In the genomic region with DNA sequence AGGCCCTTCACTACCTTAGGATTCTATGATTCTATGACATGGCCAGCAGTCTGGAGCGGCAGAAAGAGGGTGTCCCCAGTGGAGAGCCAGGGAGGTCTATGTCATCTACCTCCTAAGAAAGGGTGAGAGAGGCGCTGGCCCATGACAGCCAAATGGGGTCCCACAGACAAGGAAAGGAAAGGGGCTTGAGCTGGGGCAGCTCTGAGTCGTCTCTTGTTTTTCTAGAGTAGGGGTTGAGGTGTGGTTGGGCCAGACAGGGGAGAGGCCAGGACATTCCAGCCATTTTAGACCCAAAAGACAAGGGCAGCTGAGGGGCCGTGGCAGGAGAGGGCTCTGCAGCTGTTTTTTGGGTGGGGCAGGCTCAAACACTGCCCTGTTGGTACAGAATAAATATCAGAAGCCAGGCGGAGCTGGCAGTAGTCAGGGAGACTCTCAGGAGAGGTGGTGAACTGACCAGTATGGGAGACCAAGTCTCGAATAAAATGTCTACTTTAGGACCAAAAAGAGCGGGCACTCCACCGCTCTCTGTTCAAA, we compare ENCODE assay signal across 24 mouse cellular contexts. TPM values are rescaled to one million over a fixed set of nuclear protein-coding genes. Genes with fewer than 3 reads are reported as not detected.
DNase-seq lines count a peak whose midpoint lies in the region; ATAC-seq lines count a peak whose summit lies in the region.
"Had no signal": no experiment of that assay in that cellular context is flagged by ENCODE, and none has a peak within 500 bp of the region (broad histone marks: within the 10 kb centered on the region; RNA-seq: fewer than 3 reads in every experiment).

Gene 1700013G24Rik, plus strand, starts transcription at position 51 of the 534 bp plus-strand sequence.

- H3K4me1 ChIP-seq in heart, embryonic 10.5 days: peaks cover 56% of the 10 kb centered on the region
- 0 out of 2 replicates have a peak, but pooled peaks cover 4% of the 10 kb centered on the region for H3K4me1 ChIP-seq in midbrain, embryonic 10.5 days
- H3K4me1 ChIP-seq in midbrain, embryonic 15.5 days: peaks cover 6% of the 10 kb centered on the region
- H3K4me1 ChIP-seq in limb, embryonic 15.5 days: peaks cover 14% of the 10 kb centered on the region
- H3K4me1 ChIP-seq in hindbrain, embryonic 14.5 days (replicated peaks; ENCODE audit: control insufficient read depth, insufficient read depth, low read length): peaks cover 6% of the 10 kb centered on the region; the same call in 1 of the 2 replicates

- H3K9me3 ChIP-seq in heart, embryonic 10.5 days: no peaks in the 10 kb centered on the region
- H3K9me3 ChIP-seq in midbrain, embryonic 10.5 days (replicated peaks): no peaks in the 10 kb centered on the region
- no peaks in the 10 kb centered on the region for H3K9me3 ChIP-seq in midbrain, embryonic 15.5 days
- H3K9me3 ChIP-seq in limb, embryonic 15.5 days: no peaks in the 10 kb centered on the region
- H3K9me3 ChIP-seq in hindbrain, embryonic 14.5 days (ENCODE audit: control insufficient read depth, low read length): no peaks in the 10 kb centered on the region
- H3K9me3 ChIP-seq: embryonic facial prominence, embryonic 13.5 days; forebrain, embryonic 15.5 days had no signal

- H3K4me2 ChIP-seq in midbrain, embryonic 15.5 days: no peak within 1 kb of the TSS
- no peak within 1 kb of the TSS for H3K4me2 ChIP-seq in limb, embryonic 15.5 days
- H3K4me2 ChIP-seq in hindbrain, embryonic 14.5 days (replicated peaks): no peak within 1 kb of the TSS
- H3K4me2 ChIP-seq: embryonic facial prominence, embryonic 13.5 days; forebrain, embryonic 15.5 days; heart, embryonic 11.5 days had no signal

- peak within 1 kb of the TSS; percentile 42; the same call in 1 of the 2 replicates for H3K27ac ChIP-seq in heart, embryonic 10.5 days
- H3K27ac ChIP-seq in midbrain, embryonic 10.5 days (replicated peaks): 0 out of 2 replicates have a peak within 1 kb of the TSS, but pooled peaks have one; percentile 10
- H3K27ac ChIP-seq in midbrain, embryonic 15.5 days: no peak within 1 kb of the TSS
- H3K27ac ChIP-seq in limb, embryonic 15.5 days: peak within 1 kb of the TSS; percentile 51; the same call in 1 of the 2 replicates
- H3K27ac ChIP-seq in hindbrain, embryonic 14.5 days: no peak within 1 kb of the TSS
- H3K27ac ChIP-seq: embryonic facial prominence, embryonic 13.5 days; forebrain, embryonic 15.5 days; hindbrain, postnatal 0 days had no signal

- no peaks in the 10 kb centered on the region for H3K36me3 ChIP-seq in heart, embryonic 10.5 days
- H3K36me3 ChIP-seq in midbrain, embryonic 10.5 days: no peaks in the 10 kb centered on the region
- H3K36me3 ChIP-seq in midbrain, embryonic 15.5 days (replicated peaks): no peaks in the 10 kb centered on the region
- H3K36me3 ChIP-seq in limb, embryonic 15.5 days: no peaks in the 10 kb centered on the region
- H3K36me3 ChIP-seq in hindbrain, embryonic 14.5 days (replicated peaks; ENCODE audit: control insufficient read depth, insufficient read depth): no peaks in the 10 kb centered on the region
- H3K36me3 ChIP-seq: embryonic facial prominence, embryonic 13.5 days; forebrain, embryonic 15.5 days had no signal

- ATAC-seq in midbrain, embryonic 15.5 days (replicated peaks): no peak
- no peak for ATAC-seq in limb, embryonic 15.5 days (ENCODE audit: insufficient number of reproducible peaks, low FRiP score, low TSS enrichment, low read depth)
- ATAC-seq in hindbrain, embryonic 14.5 days (ENCODE audit: low FRiP score): no peak
- ATAC-seq: activated CD4-positive, CD25-positive, alpha-beta regulatory T cell, adult 4 months; forebrain, embryonic 15.5 days; hindbrain, postnatal 0 days; Patski had no signal

- H3K4me3 ChIP-seq in heart, embryonic 10.5 days: no peak within 1 kb of the TSS
- no peak within 1 kb of the TSS for H3K4me3 ChIP-seq in midbrain, embryonic 10.5 days
- no peak within 1 kb of the TSS for H3K4me3 ChIP-seq in midbrain, embryonic 15.5 days
- H3K4me3 ChIP-seq in limb, embryonic 15.5 days: no peak within 1 kb of the TSS
- H3K4me3 ChIP-seq in hindbrain, embryonic 14.5 days (replicated peaks; ENCODE audit: low read length): no peak within 1 kb of the TSS
- H3K4me3 ChIP-seq: embryonic facial prominence, embryonic 13.5 days; forebrain, embryonic 15.5 days had no signal

- DNase-seq in heart, embryonic 10.5 days (ENCODE audit: low spot score): no peak
- no peak for DNase-seq in heart, adult 8-10 months (ENCODE audit: low spot score)
- no peak for DNase-seq in midbrain, embryonic 10.5 days (ENCODE audit: low spot score)
- no peak for DNase-seq in hindbrain, embryonic 14.5 days (ENCODE audit: low spot score)
- DNase-seq: adrenal gland, postnatal 14 days; cerebellum, adult 11-12 months; cerebellum, adult 9-10 months; cerebellum, postnatal 25 days; gastrocnemius, postnatal 10 days; kidney, adult 11 months had no signal

- no peaks in the 10 kb centered on the region for H3K27me3 ChIP-seq in heart, embryonic 10.5 days (ENCODE audit: insufficient read depth, poor library complexity, severe bottlenecking)
- no peaks in the 10 kb centered on the region for H3K27me3 ChIP-seq in midbrain, embryonic 10.5 days (ENCODE audit: low read depth, poor library complexity, severe bottlenecking)
- H3K27me3 ChIP-seq in midbrain, embryonic 15.5 days (replicated peaks): no peaks in the 10 kb centered on the region
- no peaks in the 10 kb centered on the region for H3K27me3 ChIP-seq in limb, embryonic 15.5 days
- H3K27me3 ChIP-seq in hindbrain, embryonic 14.5 days (ENCODE audit: control insufficient read depth, insufficient read depth, low read length): no peaks in the 10 kb centered on the region
- H3K27me3 ChIP-seq: embryonic facial prominence, embryonic 13.5 days; forebrain, embryonic 15.5 days; Patski had no signal

- H3K9ac ChIP-seq in midbrain, embryonic 15.5 days: no peak within 1 kb of the TSS
- no peak within 1 kb of the TSS for H3K9ac ChIP-seq in limb, embryonic 15.5 days
- no peak within 1 kb of the TSS for H3K9ac ChIP-seq in hindbrain, embryonic 14.5 days
- H3K9ac ChIP-seq: embryonic facial prominence, embryonic 13.5 days; forebrain, embryonic 15.5 days had no signal

- WGBS in heart, embryonic 10.5 days: 71% methylated on average over 8 of the region's 8 CpGs
- WGBS in midbrain, embryonic 10.5 days: 83% methylated on average over 8 of the region's 8 CpGs
- 78% methylated on average over 8 of the region's 8 CpGs for whole genome bisulfite sequencing in midbrain, embryonic 15.5 days
- 79% methylated on average over 8 of the region's 8 CpGs for WGBS in limb, embryonic 15.5 days
- 81% methylated on average over 8 of the region's 8 CpGs for WGBS in hindbrain, embryonic 14.5 days

RNA-seq across cellular contexts. Expression of gene 1700013G24Rik, which starts in this region (rescaled TPM):
- polyA plus RNA-seq in heart, embryonic 10.5 days (2016; fragmentation: Nextera tagmentation; extraction: Ambion mirVana): not detected in 2 replicates
- not detected for total RNA-seq in heart, adult 8-10 months (2022)
- polyA plus RNA-seq in midbrain, embryonic 10.5 days (2016; fragmentation: Nextera tagmentation; extraction: Ambion mirVana): not detected in 2 replicates
- not detected in 2 replicates for polyA plus RNA-seq in midbrain, embryonic 15.5 days (2015; fragmentation: Nextera tagmentation; extraction: Ambion mirVana)
- polyA plus RNA-seq in limb, embryonic 15.5 days (2015; fragmentation: Nextera tagmentation; extraction: Ambion mirVana): 0.23 and 0.40 TPM in 2 replicates
- polyA plus RNA-seq in hindbrain, embryonic 14.5 days (2014; fragmentation: Nextera tagmentation; extraction: Ambion mirVana): not detected in 2 replicates
- total RNA-seq: adrenal gland, adult 18-20 months; adrenal gland, postnatal 14 days; gastrocnemius, postnatal 10 days; heart, postnatal 25 days; hindbrain, postnatal 0 days had no signal
- polyA plus RNA-seq: activated CD4-positive, CD25-positive, alpha-beta regulatory T cell, adult 4 months; cortical plate, adult 2 months; embryonic facial prominence, embryonic 13.5 days; forebrain, embryonic 15.5 days; heart, embryonic 11.5 days; heart, embryonic 16.5 days; hindbrain, embryonic 11.5 days; hindbrain, postnatal 0 days; intestine, embryonic 14.5 days; Patski had no signal

Comparison
In these comparisons a context has a peak if more than half of its experiments do, and no peak if none do; other contexts are left out.
1. H3K27ac ChIP-seq: peak in heart, embryonic 10.5 days (single experiment), midbrain, embryonic 10.5 days (single experiment) and limb, embryonic 15.5 days (single experiment); none in midbrain, embryonic 15.5 days (single experiment) and hindbrain, embryonic 14.5 days (single experiment).